Mouse (Mus musculus) gastrocnemius, postnatal 4 days (tissue): Measurements from ENCODE around the gene Arhgap33. TPM values are rescaled to one million over a fixed set of nuclear protein-coding genes. Genes with fewer than 3 reads are reported as not detected.
"Not testable (repeated sequence)": the region's sequence is repeated elsewhere in the genome, so short reads cannot be mapped to it uniquely, and the experiment has no call there.

Experiments
- DNase-seq, 2 experiments: peaks; one replicate each; pipeline ENCODE4 v3.0.0; 2021 to 2022; ENCODE audit warnings: low spot score in 2 of 2, mixed read lengths in 2 of 2
- microRNA-seq: library from miRNA; unstranded; fragments of <30 nt; microRNA quantifications from one replicate; pipeline ENCODE4 v1.2.0, GENCODE M21; 2021
- total RNA-seq, 2 experiments: library from RNA; stranded (reverse); gene quantifications; 2 replicates each; pipeline ENCODE4 v1.2.3; 2021

The Arhgap33 gene
- total RNA-seq, 2 experiments from 2014 or later = 9.6 to 9.8 TPM

DNA sequence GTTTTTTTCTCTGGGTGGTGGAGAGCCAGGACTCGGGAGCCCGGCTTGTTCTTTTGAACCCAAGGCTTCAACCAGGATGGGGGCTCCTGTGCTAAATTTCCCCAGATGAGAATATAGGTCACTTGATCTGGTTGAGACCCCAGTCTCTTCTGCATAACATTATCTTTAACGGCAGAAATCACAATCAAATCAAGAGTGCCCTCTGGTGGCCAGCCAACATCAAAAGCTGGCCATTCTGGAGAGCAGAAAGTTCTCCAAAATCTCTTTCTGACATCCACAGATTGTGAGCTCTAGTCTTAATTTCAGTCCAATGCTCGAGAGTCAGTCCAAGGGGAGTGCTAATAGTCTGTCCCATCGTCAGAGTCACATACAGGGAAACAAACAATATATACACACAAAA lies 33.7 kb downstream of the Arhgap33 start:
- DNase-seq = not testable (repeated sequence)

DNA sequence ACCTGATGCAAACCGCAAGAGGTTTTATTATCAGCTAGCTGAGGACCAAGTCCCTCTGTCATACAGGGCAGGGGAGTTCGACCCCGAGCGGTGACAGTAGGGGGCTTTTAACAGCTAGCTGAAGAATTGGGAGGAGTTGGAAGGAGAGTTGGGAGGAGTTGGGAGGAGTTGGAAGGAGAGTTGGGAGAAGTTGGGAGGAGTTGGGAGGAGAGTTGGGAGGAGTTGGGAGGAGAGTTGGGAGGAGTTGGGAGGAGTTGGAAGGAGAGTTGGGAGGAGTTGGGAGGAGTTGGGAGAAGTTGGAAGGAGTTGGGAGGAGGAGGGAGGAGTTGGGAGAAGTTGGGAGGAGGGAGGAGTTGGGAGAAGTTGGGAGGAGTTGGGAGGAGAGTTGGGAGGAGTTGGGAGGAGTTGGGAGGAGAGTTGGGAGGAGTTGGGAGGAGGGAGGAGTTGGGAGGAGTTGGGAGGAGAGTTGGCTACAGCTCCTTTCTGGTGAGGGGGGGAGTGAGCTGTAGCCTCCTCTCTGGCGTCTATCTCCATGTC lies 39.3 kb downstream of the Arhgap33 start:
- not testable (repeated sequence) for DNase-seq

DNA sequence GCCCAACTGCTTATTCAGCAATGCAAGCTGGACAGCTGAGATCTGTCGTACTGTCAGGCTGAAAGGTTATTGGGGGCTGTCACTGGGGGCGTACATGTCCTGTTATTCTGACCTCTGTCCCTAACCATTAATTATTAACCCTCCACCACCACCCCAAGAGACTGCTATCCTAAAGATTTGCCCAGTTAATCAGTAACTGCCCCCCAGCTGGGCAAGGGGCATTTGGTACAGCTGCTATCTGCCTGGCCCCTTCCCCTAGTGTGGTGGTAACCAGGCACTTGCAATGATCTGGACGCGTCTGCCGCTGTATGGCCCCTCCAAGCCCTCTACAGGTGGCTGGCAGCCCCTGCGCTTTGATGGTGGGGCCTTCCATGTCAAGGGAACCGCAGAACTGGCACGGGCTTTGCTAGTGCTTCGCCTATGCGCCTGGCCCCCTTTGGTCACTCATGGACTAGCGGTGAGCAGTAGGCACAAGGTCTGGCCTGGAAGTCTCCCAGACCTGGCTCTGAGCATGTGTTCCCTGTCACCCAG lies 41.4 kb downstream of the Arhgap33 start, which contains the start of gene Prodh2:
TSS of gene Prodh2 (plus strand) at position 222 of the 531 bp plus-strand sequence.
- DNase-seq = no peak

DNA sequence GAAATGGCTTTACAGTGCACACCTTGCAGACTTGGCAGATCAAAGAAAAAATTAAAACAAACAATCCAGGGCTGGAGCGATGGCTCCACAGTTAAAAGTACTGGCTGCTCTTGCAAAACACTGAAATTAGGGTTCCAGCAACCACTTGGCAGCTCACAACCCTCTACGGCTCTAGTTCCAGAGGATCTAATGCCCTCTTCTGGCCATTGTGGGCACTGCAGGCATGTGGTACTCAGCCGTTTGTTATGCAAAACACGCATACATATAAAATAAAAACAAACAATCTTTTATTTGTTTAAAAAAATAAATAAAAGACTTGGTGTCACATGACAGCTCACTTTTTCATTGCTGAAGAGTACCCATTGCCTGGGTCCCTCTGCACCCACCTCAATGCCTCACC lies 42.1 kb downstream of the Arhgap33 start:
- DNase-seq = peak; percentile 61 to 76

DNA sequence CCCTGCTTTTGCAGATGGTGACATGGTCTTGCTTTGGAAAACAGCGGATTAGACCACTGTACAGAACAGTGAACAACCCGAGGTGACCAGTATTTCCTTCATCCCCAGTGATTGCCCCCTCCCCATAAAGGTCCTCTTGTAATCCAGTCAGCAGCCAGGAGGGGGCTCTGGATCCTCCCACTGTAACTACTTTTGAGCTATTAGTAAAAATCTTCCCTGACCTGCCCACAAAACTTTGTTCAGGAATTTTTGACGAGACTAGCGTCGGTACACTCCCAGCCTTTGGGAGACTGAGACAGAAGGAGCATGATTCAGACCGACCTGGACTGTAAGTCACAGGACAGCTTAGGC lies 43.9 kb downstream of the Arhgap33 start:
- no peak for DNase-seq

DNA sequence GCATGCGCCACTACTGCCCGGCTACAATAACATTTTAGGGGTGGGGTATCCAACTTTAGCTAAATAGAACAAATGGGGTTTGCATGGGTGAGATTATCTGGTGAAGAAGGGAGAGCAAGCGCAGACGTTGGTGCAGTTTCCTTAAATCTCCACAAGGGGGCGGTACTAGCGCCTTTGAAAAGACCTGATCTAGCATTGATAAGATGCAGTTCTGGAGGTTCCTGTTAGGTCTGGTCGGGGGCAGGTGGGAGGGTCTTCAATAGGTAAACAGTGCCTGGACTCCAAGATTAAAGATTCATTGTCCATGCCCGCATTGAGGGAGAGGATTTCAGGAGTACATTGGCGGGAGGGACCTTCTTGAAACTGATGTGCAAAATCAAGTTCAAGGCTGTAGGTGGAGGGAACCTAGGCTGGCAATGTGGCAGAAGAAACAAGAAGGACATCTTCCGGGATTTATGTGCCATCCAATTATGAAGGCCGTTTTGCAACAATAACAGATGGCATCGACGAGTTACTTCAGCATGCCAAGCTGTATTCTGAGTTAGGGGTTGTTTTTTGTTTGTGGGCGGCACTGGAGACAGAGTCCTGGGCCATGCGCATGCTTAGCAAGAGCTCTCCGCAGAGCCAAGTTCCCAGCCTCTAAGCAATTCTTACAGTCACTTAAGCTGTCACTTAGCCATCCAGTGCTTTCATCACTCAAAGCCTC lies 44.5 kb downstream of the Arhgap33 start:
- peak in 1 of 2 experiments; percentile 33 for DNase-seq

DNA sequence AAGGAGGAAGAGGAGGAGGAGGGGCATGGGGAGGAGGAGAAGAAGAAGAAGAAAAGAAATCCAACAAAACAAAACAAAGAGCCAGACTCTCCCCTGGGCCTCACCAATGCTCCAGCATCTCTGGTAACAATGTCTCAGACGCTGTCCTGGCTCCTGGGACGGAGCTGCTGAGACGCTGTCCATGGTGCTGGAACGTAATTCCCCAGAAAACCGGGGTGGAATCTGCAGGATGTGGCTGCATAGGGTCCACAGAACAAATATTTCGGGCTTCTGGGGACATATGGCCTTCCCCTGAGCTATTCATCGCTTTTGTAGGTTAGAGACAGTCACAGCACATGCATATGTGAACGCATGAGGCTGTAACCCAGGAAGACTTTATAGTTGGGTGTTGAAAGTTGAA lies 50.6 kb downstream of the Arhgap33 start:
- no peak for DNase-seq

DNA sequence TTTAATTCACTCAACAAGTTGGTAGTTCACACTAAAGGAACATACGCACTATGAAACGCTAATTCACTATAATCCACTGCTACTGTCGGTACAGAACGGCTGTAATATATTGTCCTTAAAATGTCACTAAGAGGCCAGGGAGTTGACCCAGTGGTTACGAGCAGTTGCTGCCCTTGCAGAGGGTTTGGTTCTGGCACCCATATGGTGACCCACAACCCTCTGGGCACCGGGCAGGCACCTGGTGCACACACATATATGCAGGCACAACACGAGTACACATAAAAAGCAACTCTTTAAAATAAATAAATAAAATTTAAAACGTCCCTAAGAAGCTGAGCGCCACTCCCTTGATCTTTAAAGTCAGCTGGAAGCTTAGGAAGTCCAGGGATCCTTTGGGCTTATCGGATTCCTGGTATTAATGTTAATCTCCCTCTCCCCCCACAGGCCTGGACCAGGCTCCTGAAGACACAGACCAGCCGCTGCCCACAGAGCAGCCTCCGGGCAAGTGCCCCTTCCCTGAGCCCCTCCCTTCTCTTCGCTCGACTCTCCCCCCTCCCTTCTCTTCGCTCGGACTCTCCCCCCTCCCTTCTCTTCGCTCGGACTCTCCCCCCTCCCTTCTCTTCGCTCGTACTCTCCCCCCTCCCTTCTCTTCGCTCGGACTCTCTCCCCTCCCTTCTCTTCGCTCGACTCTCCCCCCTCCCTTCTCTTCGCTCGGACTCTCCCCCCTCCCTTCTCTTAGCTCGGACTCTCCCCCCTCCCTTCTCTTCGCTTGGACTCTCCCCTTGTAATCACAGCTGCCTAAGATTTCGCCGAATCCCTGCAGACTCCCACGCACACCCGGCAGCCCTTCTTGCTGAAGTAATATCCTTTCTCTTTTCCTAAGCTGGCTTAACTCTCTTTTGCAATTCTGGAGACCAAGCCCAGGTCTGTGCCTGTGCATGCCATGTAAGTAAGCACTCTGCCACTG lies 57.2 kb downstream of the Arhgap33 start:
- DNase-seq = no peak

DNA sequence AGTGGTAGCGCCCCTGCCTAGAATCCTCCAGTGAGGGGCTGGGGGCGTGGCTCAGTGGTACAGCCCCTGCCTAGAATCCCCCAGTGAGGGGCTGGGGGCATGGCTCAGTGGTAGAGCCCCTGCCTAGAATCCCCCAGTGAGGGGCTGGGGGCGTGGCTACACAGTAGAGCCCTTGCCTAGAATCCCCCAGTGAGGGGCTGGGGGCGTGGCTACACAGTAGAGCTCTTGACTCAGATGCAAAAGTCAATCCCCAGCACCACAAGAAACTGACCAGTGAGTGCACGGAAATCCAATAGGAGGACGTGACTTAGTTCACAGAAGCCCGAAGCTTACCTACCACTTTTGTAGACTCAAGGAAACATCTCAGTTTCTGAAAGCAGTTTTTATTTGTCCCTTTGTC lies 58.7 kb downstream of the Arhgap33 start:
- DNase-seq = not testable (repeated sequence)

DNA sequence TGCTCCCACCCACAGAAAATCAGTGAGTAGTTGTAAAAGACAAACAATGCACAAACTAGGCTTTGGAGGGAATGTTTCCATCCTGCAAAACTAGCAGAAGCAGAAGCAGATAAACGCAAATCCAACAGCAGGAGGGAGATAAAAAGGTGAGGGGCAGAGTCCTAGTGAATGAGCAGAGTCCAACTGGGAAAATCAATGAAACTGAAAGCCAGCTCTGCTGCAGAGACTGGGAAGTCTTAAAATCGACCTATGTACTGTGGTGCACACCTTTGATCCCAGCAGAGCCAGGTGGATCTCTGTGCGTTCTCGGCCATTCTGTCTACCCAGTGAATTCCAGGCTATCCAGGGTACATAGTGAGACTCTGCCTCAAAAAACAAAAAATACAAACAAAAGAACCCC lies 59.9 kb downstream of the Arhgap33 start:
- no peak for DNase-seq

DNA sequence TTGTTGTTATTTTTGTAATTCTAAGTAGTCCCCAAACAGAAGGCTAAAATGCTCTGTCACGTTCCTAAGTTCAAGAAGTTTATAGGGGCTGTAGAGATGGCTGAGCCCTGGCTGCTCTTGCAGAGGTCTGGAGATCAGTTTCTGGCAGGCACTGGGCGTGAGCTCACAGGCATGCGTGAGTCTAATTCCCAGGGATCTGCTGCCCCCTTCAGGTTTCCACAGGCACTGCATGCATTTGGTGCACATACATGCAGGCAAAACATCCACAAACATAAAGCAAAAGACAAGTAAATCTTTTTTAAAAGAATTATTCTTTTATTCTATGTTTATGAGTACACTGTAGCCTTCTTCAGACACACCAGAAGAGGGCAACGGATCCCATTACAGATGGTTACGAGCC lies 62.4 kb downstream of the Arhgap33 start:
- DNase-seq = no peak

Small RNA genes within 50 kb of the gene (microRNA-seq; reads per million reads assigned to microRNA genes)
- not detected for gene Gm38670

Other genes starting within 250 kb of the Arhgap33 start
- 10 to 100 TPM; 29.8 to 42.1 TPM for gene Clip3, start 243.3 kb downstream of the Arhgap33 start, total RNA-seq
- gene Alkbh6, start 226.3 kb downstream of the Arhgap33 start, total RNA-seq = 10 to 100 TPM; 25.0 to 26.5 TPM
- 1 to 10 TPM; 2.5 to 3.8 TPM for gene Syne4, start 220.3 kb downstream of the Arhgap33 start, total RNA-seq
- 1 to 10 TPM; 1.2 to 1.4 TPM for gene E130208F15Rik, start 213.3 kb downstream of the Arhgap33 start, total RNA-seq
- gene Sdhaf1, start 211.2 kb downstream of the Arhgap33 start, total RNA-seq = 10 to 100 TPM; 12.0 to 13.2 TPM
- gene Lrfn3, start 172.3 kb downstream of the Arhgap33 start, total RNA-seq = 1 to 10 TPM; 3.3 to 3.8 TPM
- gene Tyrobp, start 121.3 kb downstream of the Arhgap33 start, total RNA-seq = 10 to 100 TPM; 24.9 to 33.3 TPM
- gene Hcst, start 115.2 kb downstream of the Arhgap33 start, total RNA-seq = under 1 TPM in 1 of 2 experiments, not detected in 1; 0.74 TPM
- under 1 TPM; 0.56 to 0.67 TPM for gene Nfkbid, start 113.3 kb downstream of the Arhgap33 start, total RNA-seq
- gene Aplp1, start 89.5 kb downstream of the Arhgap33 start, total RNA-seq = 1 to 10 TPM; 3.5 to 4.2 TPM
- gene Kirrel2, start 77.4 kb downstream of the Arhgap33 start, total RNA-seq = under 1 TPM; 0.39 to 0.93 TPM
- gene Nphs1, start 76.7 kb downstream of the Arhgap33 start, total RNA-seq = not detected
- gene Prodh2, start 41.4 kb downstream of the Arhgap33 start, total RNA-seq = under 1 TPM in 1 of 2 experiments, not detected in 1; 0.44 TPM
- 100 to 1,000 TPM; 182 to 186 TPM for gene Hspb6, start 17.1 kb upstream of the Arhgap33 start, total RNA-seq
- gene Proser3, start 17.2 kb upstream of the Arhgap33 start, total RNA-seq = 10 to 100 TPM; 10.1 to 10.4 TPM
- 10 to 100 TPM; 17.3 to 18.6 TPM for gene Lin37, start 24.8 kb upstream of the Arhgap33 start, total RNA-seq
- 10 to 100 TPM; 55.6 to 62.4 TPM for gene U2af1l4, start 28.2 kb upstream of the Arhgap33 start, total RNA-seq
- 1 to 10 TPM; 2.6 to 2.9 TPM for gene Gm49396, start 28.3 kb upstream of the Arhgap33 start, total RNA-seq
- 100 to 1,000 TPM in 1 of 2 experiments, 10 to 100 TPM in 1; 87.0 to 103 TPM for gene Psenen, start 28.6 kb upstream of the Arhgap33 start, total RNA-seq
- 1 to 10 TPM; 1.5 to 1.7 TPM for gene Igflr1, start 30.4 kb upstream of the Arhgap33 start, total RNA-seq
- gene Kmt2b, start 53.7 kb upstream of the Arhgap33 start, total RNA-seq = 10 to 100 TPM; 34.0 to 34.2 TPM
- gene Zbtb32, start 63.8 kb upstream of the Arhgap33 start, total RNA-seq = not detected
- gene Upk1a, start 77.8 kb upstream of the Arhgap33 start, total RNA-seq = under 1 TPM; 0.32 to 0.67 TPM
- gene Cox6b1, start 91.1 kb upstream of the Arhgap33 start, total RNA-seq = 1,000 to 10,000 TPM; 1,025 to 1,032 TPM
- not detected for gene Etv2, start 100.8 kb upstream of the Arhgap33 start, total RNA-seq
- gene Rbm42, start 115.3 kb upstream of the Arhgap33 start, total RNA-seq = 10 to 100 TPM; 54.6 to 56.2 TPM
- gene Haus5, start 129.9 kb upstream of the Arhgap33 start, total RNA-seq = 10 to 100 TPM in 1 of 2 experiments, 1 to 10 TPM in 1; 7.1 to 10.4 TPM
- gene Pmis2, start 136.5 kb upstream of the Arhgap33 start, total RNA-seq = not detected
- gene 2200002J24Rik, start 163.9 kb upstream of the Arhgap33 start, total RNA-seq = not detected
- gene Atp4a, start 177.1 kb upstream of the Arhgap33 start, total RNA-seq = not detected
- 100 to 1,000 TPM; 144 to 145 TPM for gene Tmem147, start 194.5 kb upstream of the Arhgap33 start, total RNA-seq
- not detected for gene Gapdhs, start 208.6 kb upstream of the Arhgap33 start, total RNA-seq
- 1 to 10 TPM; 4.1 to 4.6 TPM for gene Sbsn, start 216.4 kb upstream of the Arhgap33 start, total RNA-seq
- gene Dmkn, start 228.7 kb upstream of the Arhgap33 start, total RNA-seq = 1 to 10 TPM in 1 of 2 experiments, under 1 TPM in 1; 0.86 to 1.2 TPM